Mouse (Mus musculus) midbrain, postnatal 0 days (tissue): ENCODE measurements around the gene Tmem217. TPM values are rescaled to one million over a fixed set of nuclear protein-coding genes. Genes with fewer than 3 reads are reported as not detected.

Source experiments
- ATAC-seq: fragments of 200-750 bp; cut with Nextera tagmentation; 2 replicates; pipeline ENCODE4 v1.8.0; 2017; ENCODE audit warnings: moderate number of reproducible peaks, mild to moderate bottlenecking, moderate TSS enrichment, moderate library complexity; ENCODE audit not compliant: low FRiP score
- DNase-seq: peaks from one replicate; pipeline ENCODE4 v3.0.0-alpha.2; 2015; ENCODE audit warnings: low spot score
- H3K27ac ChIP-seq: fragments of 300-500 bp; sonication (generic); 2 replicates; pipeline ENCODE4 v1.5.1; 2014; ENCODE audit warnings: low read depth, mild to moderate bottlenecking, low read length, mixed read lengths
- H3K27me3 ChIP-seq: fragments of 300-500 bp; sonication (generic); 2 replicates; pipeline ENCODE4 v1.6.1; 2014; ENCODE audit warnings: low read length, control low read depth, mixed read lengths; ENCODE audit not compliant: insufficient read depth
- H3K36me3 ChIP-seq: fragments of 300-500 bp; sonication (generic); 2 replicates; pipeline ENCODE4 v1.6.1; 2014; ENCODE audit warnings: low read length, control low read depth, mixed read lengths; ENCODE audit not compliant: insufficient read depth
- H3K4me1 ChIP-seq: fragments of 300-500 bp; sonication (generic); 2 replicates; pipeline ENCODE4 v1.6.1; 2014; ENCODE audit warnings: mild to moderate bottlenecking, control low read depth, antibody characterized with exemption, low read length, mixed read lengths; ENCODE audit not compliant: insufficient read depth
- H3K4me2 ChIP-seq: fragments of 300-500 bp; sonication (generic); 2 replicates; pipeline ENCODE4 v1.6.1; 2014; ENCODE audit warnings: low read depth, mild to moderate bottlenecking, low read length, mixed read lengths; ENCODE audit not compliant: poor library complexity, severe bottlenecking
- H3K4me3 ChIP-seq: fragments of 300-500 bp; sonication (generic); 2 replicates; pipeline ENCODE4 v1.5.1; 2014; ENCODE audit warnings: low read depth, mild to moderate bottlenecking, low read length, moderate library complexity
- H3K9ac ChIP-seq: fragments of 300-500 bp; sonication (generic); replicated peaks from 2 replicates; pipeline ENCODE4 v1.6.1; 2014; ENCODE audit warnings: mild to moderate bottlenecking, low read length, moderate library complexity, mixed read lengths; ENCODE audit not compliant: poor library complexity, severe bottlenecking
- H3K9me3 ChIP-seq: fragments of 300-500 bp; sonication (generic); 2 replicates; pipeline ENCODE4 v1.6.1; 2016; ENCODE audit warnings: low read length, control low read depth
- CTCF ChIP-seq: IDR thresholded peaks from 2 replicates; pipeline ENCODE4 v1.5.1; 2016; ENCODE audit warnings: antibody characterized with exemption, mild to moderate bottlenecking
- WGBS: fragments of 180-500 bp; shearing (Covaris S2); extraction: QIAGEN DNeasy Blood & Tissue Kit; methylation state at CpG from one replicate; pipeline ENCODE4 v1.1.7; 2014; 5-methylcytosine and 5-hydroxymethylcytosine counted together
- microRNA-seq: library from miRNA; unstranded; fragments of <30 nt; microRNA quantifications from one replicate; pipeline ENCODE4, GENCODE M21; 2016; ENCODE audit warnings: borderline number of aligned reads
- polyA plus RNA-seq: library from polyadenylated mRNA; unstranded; fragments of >200 nt; fragmentation: Nextera tagmentation; extraction: Ambion mirVana; gene quantifications from 2 replicates; pipeline ENCODE4 v1.2.1, GENCODE M21; 2015
- total RNA-seq: library from RNA; depleted of rRNA; stranded (reverse); fragments of >200 nt; gene quantifications from 2 replicates; pipeline ENCODE4 v1.2.3, GENCODE M21; 2014; rRNA removed

Tmem217 gene
- total and polyA plus RNA-seq, 2 experiments from 2014 or later: 0.84 TPM; not detected in 1

- no peak for DNase-seq
- no peak overlapping the region for H3K27ac ChIP-seq
- no peaks in the 10 kb centered on the region for H3K27me3 ChIP-seq
- 95% methylated on average over 2 of the region's 2 CpGs for WGBS
- no peak overlapping the region for H3K4me2 ChIP-seq
- ATAC-seq: no peak
- H3K9ac ChIP-seq: no peak overlapping the region
- no peak overlapping the region for H3K4me3 ChIP-seq
- no peaks in the 10 kb centered on the region for H3K4me1 ChIP-seq
- no peaks in the 10 kb centered on the region for H3K9me3 ChIP-seq
- H3K36me3 ChIP-seq: no peaks in the 10 kb centered on the region
- no peak for TF ChIP-seq CTCF
Observed at GRCm38 (mm10) chr17:29483282-29483681, 68.9 kb downstream of the Tmem217 start.

GRCm38 (mm10) chr17:29482632-29483031 lies 69.6 kb downstream of the Tmem217 start:
- 92% methylated on average over 7 of the region's 7 CpGs for WGBS
- Histone ChIP-seq H3K4me3 (no peak overlapping the region), H3K4me1 (no peaks in the 10 kb centered on the region), H3K27me3 (no peaks in the 10 kb centered on the region), H3K27ac (no peak overlapping the region), H3K4me2 (no peak overlapping the region), H3K9me3 (no peaks in the 10 kb centered on the region), H3K36me3 (no peaks in the 10 kb centered on the region), H3K9ac (no peak overlapping the region)
- ATAC-seq (no peak), DNase-seq (no peak)
- peak; percentile 17; the same call in 1 of the 2 replicates for TF ChIP-seq CTCF

- Histone ChIP-seq H3K36me3 (no peaks in the 10 kb centered on the region), H3K4me2 (no peak overlapping the region), H3K27ac (no peak overlapping the region), H3K27me3 (no peaks in the 10 kb centered on the region), H3K9ac (no peak overlapping the region), H3K9me3 (no peaks in the 10 kb centered on the region), H3K4me1 (no peaks in the 10 kb centered on the region), H3K4me3 (no peak overlapping the region)
- no peak for TF ChIP-seq CTCF
- 81% methylated on average over 2 of the region's 2 CpGs for WGBS
- ATAC-seq (no peak), DNase-seq (no peak)
Observed at GRCm38 (mm10) chr17:29480256-29480655, 71.9 kb downstream of the Tmem217 start.

DNA sequence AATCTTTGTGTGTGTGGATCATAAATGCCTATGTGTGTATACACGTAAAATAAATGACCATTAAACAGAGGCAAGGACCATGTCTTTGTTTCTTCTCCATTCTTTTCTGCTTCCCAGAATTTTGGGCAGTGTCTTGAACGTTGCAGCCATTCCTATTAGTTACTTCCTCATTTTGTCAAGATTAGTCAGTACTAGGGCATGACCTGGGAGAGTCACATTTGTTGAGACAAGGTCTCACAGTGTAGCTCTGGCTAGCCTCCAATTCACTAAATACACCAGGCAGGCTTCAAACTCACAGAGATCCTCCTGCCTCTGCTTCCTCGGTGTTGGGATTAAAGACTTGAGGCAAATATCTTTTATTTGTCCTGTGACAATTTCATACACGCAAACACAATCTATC lies 73.9 kb downstream of the Tmem217 start:
- DNase-seq (no peak), ATAC-seq (no peak)
- Histone ChIP-seq H3K36me3 (no peaks in the 10 kb centered on the region), H3K27ac (no peak overlapping the region), H3K27me3 (no peaks in the 10 kb centered on the region), H3K9me3 (no peaks in the 10 kb centered on the region), H3K4me2 (no peak overlapping the region), H3K4me1 (no peaks in the 10 kb centered on the region), H3K9ac (no peak overlapping the region), H3K4me3 (no peak overlapping the region)
- 91% methylated on average over 4 of the region's 4 CpGs for WGBS
- no peak for TF ChIP-seq CTCF

DNA sequence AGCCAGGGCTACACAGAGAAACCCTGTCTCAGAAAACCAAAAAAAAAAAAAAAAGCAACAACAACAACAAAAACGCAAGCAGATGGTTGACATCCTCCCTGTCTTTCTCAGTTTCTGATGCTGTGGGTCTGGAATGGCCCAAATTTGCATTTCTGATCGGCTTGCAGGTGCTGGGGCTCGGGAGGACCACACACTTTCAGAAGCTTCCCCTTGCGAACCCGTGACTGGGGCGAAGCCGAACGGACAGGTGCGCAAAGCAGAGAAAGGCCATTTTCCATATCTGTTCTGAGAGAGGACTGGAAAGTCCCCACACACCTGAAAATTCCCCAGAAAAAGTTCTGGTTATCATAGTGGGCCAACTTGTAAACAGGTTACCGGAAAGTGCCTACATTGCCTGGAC lies 74.8 kb downstream of the Tmem217 start:
- H3K4me2 ChIP-seq: no peak overlapping the region
- no peak overlapping the region for H3K9ac ChIP-seq
- H3K27ac ChIP-seq: no peak overlapping the region
- 87% methylated on average over 10 of the region's 10 CpGs for WGBS
- no peak for TF ChIP-seq CTCF
- H3K27me3 ChIP-seq: no peaks in the 10 kb centered on the region
- no peaks in the 10 kb centered on the region for H3K9me3 ChIP-seq
- ATAC-seq (no peak), DNase-seq (no peak)
- H3K4me3 ChIP-seq: no peak overlapping the region
- no peaks in the 10 kb centered on the region for H3K36me3 ChIP-seq
- no peaks in the 10 kb centered on the region for H3K4me1 ChIP-seq

GRCm38 (mm10) chr17:29476461-29476860 lies 75.7 kb downstream of the Tmem217 start:
- Histone ChIP-seq H3K9me3 (no peaks in the 10 kb centered on the region), H3K9ac (no peak overlapping the region), H3K36me3 (no peaks in the 10 kb centered on the region), H3K4me2 (no peak overlapping the region), H3K4me1 (no peaks in the 10 kb centered on the region), H3K27me3 (no peaks in the 10 kb centered on the region), H3K4me3 (no peak overlapping the region), H3K27ac (no peak overlapping the region)
- ATAC-seq: no peak
- whole genome bisulfite sequencing: 70% methylated on average over 4 of the region's 4 CpGs
- DNase-seq: no peak
- no peak for TF ChIP-seq CTCF

Small RNA genes within 50 kb of the gene (microRNA-seq; reads per million reads assigned to microRNA genes)
- not detected for gene Mir7667

Other genes with a start within 250 kb of the Tmem217 start
- 4.3 and 4.6 TPM in 2 replicates for gene Pi16, start 234.7 kb downstream of the Tmem217 start, total RNA-seq
- 3.3 and 4.0 TPM in 2 replicates for gene Pi16, start 234.7 kb downstream of the Tmem217 start, polyA plus RNA-seq
- gene Mtch1, start 204.5 kb downstream of the Tmem217 start, total RNA-seq: 605 and 625 TPM in 2 replicates
- gene Mtch1, start 204.5 kb downstream of the Tmem217 start, polyA plus RNA-seq: 510 and 517 TPM in 2 replicates
- gene Fgd2, start 191.5 kb downstream of the Tmem217 start, total RNA-seq: 13.4 and 27.3 TPM in 2 replicates
- 14.4 and 16.5 TPM in 2 replicates for gene Fgd2, start 191.5 kb downstream of the Tmem217 start, polyA plus RNA-seq
- gene Pim1, start 61.6 kb downstream of the Tmem217 start, total RNA-seq: 8.3 and 10.9 TPM in 2 replicates
- gene Pim1, start 61.6 kb downstream of the Tmem217 start, polyA plus RNA-seq: 10.6 and 12.7 TPM in 2 replicates
- not detected in 2 replicates for gene Gm17657, start 2.7 kb downstream of the Tmem217 start, total RNA-seq
- not detected in 2 replicates for gene Gm17657, start 2.7 kb downstream of the Tmem217 start, polyA plus RNA-seq
- 47.3 and 52.0 TPM in 2 replicates for gene Tbc1d22b, start 2.6 kb downstream of the Tmem217 start, total RNA-seq
- 30.7 and 31.7 TPM in 2 replicates for gene Tbc1d22b, start 2.6 kb downstream of the Tmem217 start, polyA plus RNA-seq
- gene Rnf8, start 62.4 kb upstream of the Tmem217 start, total RNA-seq: 21.9 and 47.2 TPM in 2 replicates
- 74.3 and 75.3 TPM in 2 replicates for gene Rnf8, start 62.4 kb upstream of the Tmem217 start, polyA plus RNA-seq
- gene Gm28043, start 62.5 kb upstream of the Tmem217 start, total RNA-seq: 3.8 and 6.7 TPM in 2 replicates
- gene Gm28043, start 62.5 kb upstream of the Tmem217 start, polyA plus RNA-seq: 1.2 and 1.7 TPM in 2 replicates
- 58.5 and 63.6 TPM in 2 replicates for gene Cmtr1, start 108.2 kb upstream of the Tmem217 start, total RNA-seq
- 105 and 106 TPM in 2 replicates for gene Cmtr1, start 108.2 kb upstream of the Tmem217 start, polyA plus RNA-seq
- 9.0 and 9.4 TPM in 2 replicates for gene Ccdc167, start 164.7 kb upstream of the Tmem217 start, total RNA-seq
- 8.3 and 8.6 TPM in 2 replicates for gene Ccdc167, start 164.7 kb upstream of the Tmem217 start, polyA plus RNA-seq